Mouse (Mus musculus) thymus, postnatal 36 days (tissue): ENCODE measurements around the gene Prep.
"Not testable (repeated sequence)": the region's sequence is repeated elsewhere in the genome, so short reads cannot be mapped to it uniquely, and the experiment has no call there.

Experiments used
- DNase-seq, 2 experiments: peaks; one replicate each; pipeline ENCODE4 v3.0.0; 2022; ENCODE audit warnings: mixed read lengths in 2 of 2

Gene Prep

DNA sequence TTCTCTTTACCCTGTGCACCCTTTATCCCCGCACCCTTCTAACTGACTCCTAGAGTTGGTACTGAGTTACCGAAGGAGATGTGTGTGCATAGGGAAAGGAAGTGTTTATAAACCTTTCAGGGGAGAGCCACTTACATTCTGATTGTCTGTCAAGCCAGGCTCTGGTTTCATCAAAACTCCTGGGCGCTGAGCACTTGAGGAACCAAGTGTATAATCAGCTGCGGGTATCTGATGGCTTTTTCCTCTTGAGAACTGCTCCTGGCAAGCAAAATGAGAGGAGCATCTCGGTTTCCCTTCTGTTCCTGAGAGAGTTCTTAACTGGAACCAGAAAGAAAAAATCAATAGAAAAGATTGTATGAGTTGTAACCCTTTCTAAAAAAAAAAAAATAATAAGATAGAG is 10.3 kb downstream of the Prep start:
- DNase-seq = no peak

DNA sequence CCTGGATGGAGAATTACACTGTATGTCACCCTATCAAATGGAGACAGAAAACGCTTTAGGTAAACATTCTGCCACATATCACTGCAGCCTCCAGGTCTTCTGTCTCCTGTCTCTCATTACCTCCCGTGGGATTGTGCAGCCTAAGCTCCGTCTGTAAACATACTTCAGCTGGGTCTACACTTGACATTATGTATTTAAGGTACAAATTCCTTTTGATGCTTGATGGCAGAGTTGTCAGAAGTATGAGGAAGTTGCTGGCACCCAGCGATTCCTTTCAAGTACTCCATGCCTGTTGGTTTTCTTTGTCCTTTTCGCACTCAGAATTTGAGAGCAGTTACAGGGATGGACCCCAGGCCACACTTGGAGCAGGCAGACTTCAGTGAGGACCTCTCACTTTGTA is 12.8 kb downstream of the Prep start:
- DNase-seq = no peak

DNA sequence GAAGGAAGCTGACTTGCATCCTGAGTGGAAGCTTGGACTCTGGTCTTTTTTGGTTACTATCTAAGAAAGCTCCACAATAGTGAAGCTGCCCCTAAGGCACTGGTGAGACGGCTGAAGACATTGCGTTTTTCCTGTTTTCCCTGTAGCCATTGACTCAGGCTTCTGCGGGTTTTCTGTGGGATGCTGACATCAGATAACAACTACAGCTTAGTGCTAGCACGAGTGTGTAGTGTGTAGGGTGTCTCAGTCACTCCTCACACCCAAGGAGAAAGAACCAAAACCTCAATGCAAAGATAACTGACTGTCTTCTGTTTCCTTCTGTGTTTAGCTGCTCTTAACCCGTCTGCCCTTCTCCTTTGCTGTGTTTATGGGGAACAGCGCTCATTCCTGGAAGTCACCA is 13.5 kb downstream of the Prep start:
- DNase-seq = no peak

DNA sequence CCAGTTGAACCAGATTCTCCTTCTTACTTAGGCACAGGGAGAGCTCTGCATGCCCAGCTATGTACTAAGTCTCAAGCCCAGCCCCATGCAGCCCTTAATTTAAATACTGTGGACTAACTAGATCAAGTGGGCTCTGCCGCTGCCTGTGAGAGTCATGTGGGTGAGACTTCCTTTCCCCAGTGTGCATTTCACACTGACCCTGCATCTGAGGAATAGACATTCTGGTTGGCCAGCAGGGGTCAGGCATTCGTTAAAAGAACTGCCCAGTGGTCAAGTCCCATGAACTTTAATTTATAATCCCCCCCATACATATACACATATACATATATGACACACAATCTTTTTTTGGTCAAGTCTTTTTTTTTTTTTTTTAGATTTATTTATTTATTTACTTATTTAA is 15.7 kb downstream of the Prep start:
- no peak for DNase-seq

DNA sequence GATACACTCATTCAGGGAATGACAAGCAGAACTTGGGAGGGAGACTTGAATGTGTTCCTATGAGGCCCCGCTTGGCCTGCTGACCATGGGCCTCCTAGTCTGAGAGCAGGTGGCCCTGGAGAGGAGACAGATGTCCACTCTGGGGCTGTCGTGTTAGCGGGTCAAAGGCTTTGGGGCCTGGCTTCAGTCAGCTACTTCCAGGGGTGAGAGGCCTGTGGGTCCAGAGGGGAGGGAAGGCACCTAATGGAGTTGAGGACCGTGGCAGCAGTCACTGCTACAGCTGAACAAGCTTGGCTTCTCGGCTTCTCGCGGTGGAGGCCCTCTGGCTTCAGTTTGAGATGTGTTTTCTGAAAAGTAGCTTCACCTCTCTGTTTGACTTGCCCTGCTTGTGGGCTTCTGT is 17.0 kb downstream of the Prep start:
- DNase-seq = not testable (repeated sequence)

DNA sequence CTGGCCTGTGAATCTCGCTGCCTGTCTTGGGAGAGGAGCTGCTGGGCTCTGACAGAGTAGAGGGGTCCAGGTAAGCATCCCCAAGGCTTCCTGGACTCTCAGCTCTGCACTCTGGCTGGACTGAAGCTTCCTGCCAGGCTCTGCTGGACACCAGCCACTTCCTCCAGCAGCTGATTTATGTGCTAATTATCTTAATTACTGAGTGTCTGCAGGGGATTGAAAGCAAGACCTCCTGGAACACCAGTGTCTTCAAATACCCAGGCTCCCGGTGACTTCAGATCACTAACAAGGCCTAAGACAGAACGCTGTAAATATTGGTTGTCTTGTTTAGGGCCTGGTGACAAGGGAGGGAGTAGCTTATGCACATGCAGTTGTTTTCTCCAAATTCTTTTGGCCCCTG is 17.5 kb downstream of the Prep start:
- DNase-seq = no peak

DNA sequence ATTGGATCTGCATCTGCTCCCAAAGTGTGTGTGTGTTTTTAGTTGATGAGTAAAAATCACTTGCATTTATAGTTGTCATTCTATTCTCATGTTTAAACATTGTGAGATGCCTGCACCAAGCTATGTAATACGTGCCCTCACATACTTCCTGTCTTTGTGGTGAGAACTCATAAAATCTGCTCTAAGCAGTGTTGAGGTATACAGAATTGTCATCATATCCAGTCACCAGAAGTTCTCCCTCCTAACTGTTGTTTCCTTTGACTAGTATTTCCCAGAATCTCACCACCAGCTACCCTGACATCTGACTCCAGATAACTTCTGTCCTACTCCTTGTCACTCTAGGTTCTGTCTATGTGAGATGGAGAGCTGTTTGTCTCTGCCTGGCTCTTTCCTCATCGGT is 18.3 kb downstream of the Prep start:
- DNase-seq = no peak

DNA sequence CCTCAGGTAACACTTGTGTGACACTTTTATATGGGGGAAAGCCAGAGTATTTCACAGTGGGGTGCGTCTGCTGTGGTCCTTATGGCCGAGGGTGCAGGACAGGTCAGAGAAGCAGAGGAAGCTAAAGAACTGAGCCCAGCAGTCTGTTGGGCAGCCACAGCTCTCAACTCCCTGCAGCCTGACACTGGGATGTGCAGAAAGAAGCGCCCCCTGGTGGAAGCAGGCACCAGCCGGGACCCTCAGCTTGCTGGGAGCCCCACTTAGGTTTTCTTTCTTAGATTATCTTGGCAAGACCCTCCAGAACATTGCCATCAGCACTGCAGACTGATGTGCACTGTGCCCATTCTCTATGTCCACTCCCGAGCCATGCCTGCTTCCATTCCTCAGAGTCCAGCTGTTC is 19.6 kb downstream of the Prep start:
- DNase-seq = peak; percentile 51 to 52

DNA sequence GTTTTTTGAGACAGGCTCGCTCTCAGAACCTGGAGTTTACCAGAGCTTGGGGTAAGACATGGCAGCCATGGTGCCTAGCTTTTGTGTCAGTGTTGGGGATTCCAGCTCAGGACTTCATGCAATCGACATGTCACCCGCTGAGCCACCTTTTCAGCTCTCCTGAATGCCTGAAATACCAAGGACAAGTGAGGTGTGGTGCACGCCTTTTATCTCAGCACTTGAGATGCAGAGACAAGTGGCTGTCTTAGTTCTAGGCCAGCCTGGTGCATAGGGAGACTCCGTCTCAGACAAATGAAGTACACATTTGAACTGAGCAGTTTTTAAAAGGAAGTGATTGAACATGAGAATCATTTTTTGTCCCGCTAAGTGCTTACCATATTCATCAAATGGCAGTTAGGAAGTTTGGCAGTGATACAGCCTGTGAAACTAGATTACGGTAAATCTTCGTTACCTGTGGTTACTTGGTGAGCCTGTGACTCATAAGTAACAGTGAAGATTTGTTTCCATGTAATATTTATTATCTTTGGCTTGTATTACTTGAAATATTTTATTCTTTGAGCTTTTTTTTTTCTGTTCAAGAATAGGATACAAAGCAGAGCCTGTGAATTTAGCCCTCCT is 24.6 kb downstream of the Prep start:
- DNase-seq = no peak

DNA sequence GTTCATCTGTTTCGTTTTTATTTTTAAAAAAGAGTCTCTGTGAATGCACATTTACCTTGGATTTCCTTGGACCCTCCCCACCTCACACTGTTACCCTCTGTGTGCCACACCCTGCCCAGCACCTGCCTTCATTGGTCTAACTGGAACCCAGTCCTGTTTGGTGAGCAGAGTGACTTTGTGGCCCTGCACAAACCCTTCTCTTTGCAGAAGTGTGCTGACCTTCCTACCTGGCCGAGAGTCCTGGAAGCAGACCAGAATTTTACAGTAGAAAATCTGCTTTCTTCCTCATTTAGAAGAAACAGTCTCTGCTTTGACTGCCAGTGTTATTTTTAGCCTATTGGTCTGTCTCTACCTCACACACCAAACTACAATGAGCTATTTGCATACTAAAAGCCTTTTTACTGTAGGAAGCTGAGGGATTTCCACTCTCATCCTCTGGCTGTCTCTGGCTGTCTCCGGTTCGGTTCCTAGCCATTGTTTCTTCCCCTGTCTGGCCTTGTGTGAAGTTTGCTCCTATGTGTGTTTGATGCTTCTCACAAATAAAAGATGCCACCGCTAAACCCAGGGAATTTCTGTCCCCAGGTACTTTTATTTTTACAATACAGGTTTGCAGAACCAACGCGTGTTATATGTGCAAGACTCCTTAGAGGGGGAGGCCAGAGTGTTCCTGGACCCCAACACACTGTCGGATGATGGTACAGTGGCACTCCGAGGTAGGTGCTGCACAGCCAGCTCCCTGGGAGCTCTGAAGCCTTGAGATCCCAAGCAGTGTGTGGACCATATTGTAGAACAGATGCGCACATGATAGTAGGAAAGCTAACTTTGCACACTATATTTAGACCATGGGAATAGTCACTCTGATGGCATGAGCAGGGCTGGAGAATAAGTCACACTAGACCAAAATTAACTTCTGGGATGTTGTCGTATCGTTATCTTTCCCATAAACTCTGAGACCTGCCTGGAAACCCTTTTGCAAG is 25.4 kb downstream of the Prep start:
- no peak for DNase-seq

DNA sequence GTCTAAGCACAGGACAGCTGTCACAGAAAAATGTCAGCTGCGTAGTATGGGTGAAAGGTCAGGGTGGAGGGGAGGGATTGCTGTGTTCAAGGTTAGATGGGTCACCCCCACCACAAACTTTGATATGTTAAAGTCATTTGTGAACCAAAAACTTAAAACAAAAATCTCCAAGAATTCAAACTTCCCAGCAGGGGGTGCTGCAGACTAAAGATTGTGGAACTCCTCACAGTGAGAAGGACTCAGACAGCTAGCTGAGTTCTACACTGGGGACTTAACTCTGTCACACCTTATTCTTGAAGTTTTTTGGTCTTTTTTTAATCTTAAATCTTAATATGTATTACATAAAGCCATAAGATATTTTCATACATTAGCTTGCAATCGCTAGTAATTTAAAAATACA is 31.7 kb downstream of the Prep start:
- DNase-seq = peak; percentile 47 to 55

DNA sequence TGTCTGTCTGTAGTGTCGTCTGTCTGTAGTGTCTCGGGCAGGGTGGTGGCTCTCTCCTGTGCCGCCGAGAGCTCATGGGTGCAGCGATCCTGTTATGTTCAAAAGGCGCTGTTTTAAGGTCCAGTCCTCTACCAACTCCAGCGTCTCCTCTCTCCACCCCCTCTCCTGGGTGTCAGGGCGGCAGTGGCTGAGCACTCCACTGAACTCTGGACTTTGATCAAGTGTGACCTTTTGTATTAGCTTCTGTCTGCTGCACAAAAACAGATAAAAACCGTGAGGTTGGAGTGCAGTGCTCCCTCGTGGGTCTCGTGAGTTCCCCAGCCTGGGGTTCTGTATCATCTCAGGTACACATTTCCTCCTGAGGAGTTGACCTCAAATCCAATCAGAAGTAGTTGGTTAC is 33.5 kb downstream of the Prep start:
- no peak for DNase-seq

DNA sequence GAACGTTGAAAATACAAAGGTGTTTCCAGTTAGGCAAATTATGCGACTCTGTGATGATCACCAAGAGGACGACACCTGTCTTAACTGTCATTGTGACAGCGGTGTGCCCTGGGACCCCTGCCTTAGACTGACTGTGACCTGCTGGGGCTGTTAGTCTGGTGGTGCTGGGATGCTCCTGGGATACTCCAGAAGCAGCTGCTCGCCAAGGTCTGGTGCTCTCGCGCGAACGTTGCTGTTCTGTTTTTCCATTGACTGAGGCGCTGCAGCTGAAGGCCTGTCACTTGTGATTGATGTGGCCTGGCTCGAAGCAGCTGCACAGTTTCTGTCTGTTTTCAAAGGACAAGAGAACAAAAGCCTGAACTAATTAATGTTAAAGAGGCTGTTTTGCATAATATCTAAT is 36.2 kb downstream of the Prep start:
- peak; percentile 61 to 78 for DNase-seq

DNA sequence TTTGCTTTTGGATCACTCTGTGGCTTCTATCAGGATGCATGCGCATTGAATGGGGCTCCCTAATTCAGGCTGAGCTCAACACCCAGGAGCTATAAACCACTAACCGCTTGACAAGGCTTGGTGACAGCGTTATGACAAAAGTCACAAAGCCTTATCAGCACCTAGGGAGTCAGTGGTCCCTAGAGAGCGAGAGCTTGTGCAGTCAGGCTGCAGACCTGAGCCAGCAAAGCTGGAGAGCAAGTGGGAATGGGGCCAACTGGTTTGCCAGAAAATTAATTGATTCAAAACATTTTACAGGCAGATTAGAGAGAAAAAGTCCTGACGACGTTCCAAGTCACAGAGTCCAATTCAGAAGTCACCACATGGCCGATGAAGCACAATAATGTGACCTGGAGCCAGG is 37.1 kb downstream of the Prep start:
- no peak for DNase-seq

DNA sequence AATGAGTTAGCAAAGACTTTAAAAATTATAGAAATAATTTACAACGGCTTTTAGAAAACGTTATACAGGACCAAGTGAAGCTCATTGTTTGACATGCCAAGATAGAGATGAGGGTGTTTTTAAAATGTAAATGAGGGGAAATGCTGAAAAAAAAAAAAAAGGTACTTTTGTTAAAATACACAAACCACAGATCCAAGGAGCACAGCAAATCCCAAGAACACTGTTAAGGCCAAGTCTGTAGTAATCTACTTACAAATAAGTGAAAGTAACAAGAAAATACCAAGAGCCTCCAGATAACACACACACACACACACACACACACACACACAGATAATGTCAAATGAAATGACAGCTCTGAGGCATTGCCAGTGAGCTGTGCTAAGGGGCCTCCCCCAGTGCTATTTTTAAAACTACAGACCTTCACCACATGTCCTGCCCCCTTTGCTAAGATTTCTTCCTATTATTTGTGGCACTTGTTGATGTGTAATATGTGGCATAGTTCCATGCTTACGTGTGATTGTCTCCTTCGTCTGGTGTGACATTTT is 37.6 kb downstream of the Prep start:
- DNase-seq = no peak

DNA sequence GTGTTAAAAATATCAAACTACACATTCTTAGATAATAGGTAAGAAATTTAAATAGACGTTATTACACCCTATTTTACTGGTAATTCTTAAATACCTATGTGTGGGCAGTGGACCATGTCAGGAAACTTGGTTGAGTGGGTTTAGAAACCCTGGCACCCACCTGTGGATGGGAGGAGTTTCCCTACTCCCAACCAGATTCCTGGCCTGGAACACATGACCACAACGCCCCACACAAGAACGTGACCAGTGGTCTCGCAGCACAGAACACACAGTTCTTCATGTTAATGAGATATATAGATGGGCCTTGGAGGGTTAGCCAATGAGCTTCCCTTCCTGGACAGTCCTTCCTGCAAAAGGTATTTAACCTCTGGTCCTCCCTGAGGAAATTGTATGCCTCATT is 39.5 kb downstream of the Prep start:
- no peak for DNase-seq

DNA sequence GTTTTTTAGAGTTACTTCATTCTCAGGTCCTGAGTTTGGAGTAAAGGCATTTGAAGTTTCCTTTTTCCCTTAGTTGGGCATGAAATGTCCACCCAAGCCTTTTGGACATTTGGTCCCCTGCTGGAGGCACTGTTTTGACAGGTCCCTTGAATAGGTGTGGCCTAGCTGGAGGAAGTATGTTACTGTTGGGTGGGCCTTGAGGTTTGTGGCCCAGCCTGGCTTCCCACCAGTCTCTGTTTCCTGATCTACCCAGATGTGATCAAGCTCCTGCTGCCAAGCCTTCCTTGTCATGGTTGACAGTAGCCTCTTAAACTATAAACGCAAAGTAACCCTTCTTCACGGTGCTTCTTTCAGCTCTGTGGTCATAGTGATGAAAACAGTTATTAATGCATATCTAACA is 40.3 kb downstream of the Prep start:
- no peak for DNase-seq

DNA sequence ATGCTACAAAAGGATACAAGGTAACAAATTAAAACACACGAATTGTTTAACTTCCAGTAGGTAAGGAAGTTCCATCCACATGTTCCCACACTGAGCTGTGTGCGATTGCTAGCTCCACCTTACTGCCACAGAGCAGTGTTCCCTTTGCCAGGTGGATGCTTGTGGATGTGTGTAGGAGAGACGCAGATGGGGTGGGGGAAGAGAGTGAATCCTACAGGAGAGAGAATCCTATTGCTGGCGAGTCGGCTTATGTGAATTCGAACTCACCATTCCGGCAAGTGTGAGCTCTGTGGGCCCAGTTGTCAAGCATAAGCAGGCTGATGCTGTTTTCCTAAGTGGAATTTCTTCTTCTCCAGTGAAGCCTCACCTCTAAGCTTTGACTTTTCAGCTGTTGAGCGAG is 42.0 kb downstream of the Prep start:
- no peak for DNase-seq

DNA sequence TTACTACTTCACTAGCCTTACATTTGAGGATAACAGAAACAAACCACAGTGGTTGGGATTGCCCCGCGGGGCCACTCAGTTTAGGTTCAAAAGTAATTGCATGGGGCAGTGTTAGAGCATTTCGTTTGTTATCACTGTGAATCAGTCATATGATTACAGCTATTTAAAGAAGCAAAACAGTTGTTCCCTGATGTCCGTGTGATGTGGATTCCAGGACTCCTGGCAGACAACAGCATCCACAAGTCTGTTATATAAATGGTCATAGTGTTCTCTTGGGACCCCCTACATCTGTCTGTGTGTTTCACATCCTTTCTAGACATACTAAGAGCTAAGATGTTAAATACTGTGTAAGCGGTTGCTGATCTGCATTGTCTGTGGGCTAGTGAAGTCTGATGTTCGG is 43.0 kb downstream of the Prep start:
- no peak for DNase-seq

DNA sequence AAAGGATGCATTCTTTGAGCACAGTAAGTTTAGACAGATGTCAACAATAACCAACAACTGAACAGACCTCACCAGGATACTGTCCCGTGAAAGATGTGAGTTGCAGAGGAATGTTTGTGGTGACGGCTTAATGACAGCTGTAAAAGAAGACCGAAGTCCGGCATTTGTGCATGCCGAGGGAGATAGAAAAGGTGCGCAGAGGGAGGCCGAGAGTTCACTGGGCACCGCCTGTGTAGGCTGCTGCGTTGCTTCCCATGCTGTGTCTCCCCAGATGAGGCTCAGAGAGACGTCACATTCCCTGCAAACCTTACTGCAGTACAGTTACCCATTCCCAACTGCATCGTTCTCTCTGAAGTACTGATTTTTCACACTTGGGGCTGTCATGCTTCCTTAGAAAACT is 45.9 kb downstream of the Prep start:
- no peak for DNase-seq

DNA sequence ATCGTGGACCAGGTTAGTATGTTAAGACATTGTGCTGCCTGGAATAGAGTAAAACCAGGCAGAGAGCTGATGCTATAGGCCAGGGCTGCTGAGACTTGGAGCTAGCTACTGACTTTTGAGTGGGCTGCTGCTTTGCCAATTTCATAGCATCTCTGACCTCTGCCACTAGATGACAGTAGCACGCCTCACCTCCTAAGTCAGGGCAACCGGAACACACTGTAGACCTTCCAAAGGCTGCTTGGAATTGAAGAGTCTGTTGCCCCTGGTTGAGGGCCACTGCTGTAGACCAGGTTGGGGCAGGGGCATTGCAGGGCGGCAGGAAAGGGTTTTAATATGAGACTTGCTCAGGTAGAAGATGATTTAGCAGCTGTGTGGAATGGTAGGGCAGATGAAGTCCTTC is 47.5 kb downstream of the Prep start:
- peak; percentile 57 to 65 for DNase-seq

DNA sequence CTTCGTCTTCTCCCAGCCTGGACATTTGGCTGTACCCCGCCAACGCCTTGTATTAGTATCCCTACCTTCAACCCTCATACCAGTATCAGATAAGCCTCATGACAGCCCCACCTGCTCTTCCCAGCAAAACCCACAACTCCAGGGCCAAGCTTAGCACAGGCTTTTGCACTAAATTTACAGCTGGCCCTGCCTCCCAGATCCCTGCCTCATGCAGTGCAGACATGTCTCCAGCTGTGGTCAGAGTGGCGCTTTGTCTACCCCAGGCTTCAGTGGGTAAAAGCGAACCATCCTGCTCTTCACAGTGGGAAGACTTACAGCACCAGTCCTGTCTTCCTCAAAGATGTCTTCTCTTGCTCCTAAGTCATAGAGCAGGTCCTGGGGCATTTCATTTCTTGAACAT is 49.8 kb downstream of the Prep start:
- DNase-seq = no peak

DNA sequence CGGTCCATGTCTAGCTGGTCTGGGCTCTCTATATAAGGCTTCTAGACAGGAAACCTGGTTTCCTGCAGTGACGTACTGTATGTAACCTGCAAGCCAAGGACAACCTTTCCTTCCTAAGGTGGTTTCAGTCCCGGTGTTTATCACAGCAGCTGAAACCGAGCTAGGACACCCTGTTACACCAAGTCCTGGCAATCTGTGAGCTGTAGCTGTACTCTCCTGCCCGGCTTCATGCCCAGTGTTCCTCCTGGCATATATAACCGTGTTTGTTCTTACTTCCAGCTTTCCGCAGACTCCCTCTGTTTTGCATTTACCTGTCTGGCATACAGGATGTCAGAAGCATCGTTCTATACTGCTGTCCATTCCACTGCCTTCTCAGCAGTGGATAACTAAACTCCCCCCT is 51.4 kb downstream of the Prep start:
- no peak for DNase-seq

DNA sequence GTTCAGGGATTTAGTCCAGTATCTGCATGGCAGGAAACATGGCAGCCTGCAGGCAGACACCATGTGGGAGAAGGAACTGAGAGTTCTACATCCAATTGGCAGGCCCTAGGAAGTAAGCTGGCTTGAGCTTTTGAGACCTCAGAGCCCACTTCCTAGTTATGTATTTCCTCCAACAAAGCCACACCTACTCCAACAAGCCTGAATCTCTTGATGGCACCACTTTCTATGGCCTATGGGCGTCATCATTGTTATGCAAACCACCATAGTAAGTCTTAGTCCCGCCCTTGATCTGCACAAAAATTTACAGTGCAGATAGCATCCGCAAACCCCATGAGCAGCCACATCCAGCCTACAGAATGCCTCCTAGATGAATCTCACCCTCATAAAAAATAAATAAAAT is 54.6 kb downstream of the Prep start:
- no peak for DNase-seq
